Mouse (Mus musculus) adrenal gland, adult 18-20 months (tissue): ENCODE measurements at regions not wholly inside any gene's neighbourhood (a gene's known extent, or its start where the extent isn't known, plus 50 kb on each side); places are given as distances from the start of the nearest gene placed in this dataset.
A peak's percentile ranks its signal among the peaks of the same experiment; 100 is the strongest.

Experiments
- DNase-seq, 2 experiments: peaks; one replicate each; pipeline ENCODE4 v3.0.0; 2021 to 2022; ENCODE audit warnings: low spot score in 2 of 2

DNA sequence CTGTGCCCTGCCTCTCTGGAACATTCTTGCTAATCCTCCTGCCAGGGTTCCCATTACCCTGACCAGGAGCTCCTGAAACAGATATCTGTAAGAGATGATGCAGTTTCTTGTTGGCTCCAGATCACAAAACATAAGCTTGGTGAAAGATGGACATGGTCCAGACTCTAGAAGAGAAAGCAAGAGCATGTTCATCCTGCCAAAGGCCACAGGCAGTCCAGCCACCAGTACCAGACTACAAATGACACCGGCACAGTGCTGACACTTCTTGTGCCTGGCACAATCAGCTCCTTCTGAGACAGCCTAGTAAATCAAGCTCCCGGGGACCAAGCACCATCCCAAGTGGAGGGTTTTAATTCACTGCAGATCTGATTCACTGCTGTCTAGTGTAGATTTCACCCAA lies 228.3 kb upstream of the Tnp1 start:
- DNase-seq, result no peak

DNA sequence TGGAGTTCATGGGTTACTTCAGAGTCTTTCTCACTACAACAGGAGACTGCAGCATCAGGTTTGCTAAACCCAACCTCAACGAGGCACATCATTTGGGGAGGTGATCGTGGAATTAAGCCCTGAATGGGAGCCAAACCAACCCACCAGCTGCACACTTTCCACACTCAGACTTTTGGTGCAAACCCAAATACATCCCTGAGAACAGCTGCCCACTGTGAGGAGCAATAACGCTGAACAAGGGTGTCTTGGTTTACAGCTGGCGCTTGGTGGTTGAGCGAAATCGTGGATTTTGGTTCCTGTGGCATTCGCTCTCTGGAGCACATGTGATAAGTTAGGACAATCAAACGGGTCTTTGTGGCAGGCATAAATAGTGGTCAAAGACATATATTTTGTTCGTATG lies 226.6 kb upstream of the Tnp1 start:
- DNase-seq, result no peak

DNA sequence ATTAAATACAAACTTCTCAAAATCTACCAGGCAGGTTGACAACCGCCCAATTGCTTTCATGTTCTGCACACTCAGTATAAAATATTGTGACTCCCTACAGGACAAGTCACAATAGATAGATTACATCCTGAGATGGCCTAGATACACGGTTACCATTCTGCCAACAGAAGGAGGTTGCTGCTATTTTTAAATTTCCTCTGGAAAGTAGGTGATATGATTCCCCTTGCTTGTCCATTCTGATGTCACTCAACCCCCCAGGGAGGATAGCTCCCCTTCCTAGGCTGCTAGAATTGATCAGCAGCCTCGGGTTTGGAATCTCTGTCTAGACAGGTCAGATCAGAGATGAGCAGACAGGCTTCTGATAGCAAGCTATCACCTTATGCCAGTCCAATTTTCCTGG lies 221.2 kb upstream of the Tnp1 start:
- no peak for DNase-seq

DNA sequence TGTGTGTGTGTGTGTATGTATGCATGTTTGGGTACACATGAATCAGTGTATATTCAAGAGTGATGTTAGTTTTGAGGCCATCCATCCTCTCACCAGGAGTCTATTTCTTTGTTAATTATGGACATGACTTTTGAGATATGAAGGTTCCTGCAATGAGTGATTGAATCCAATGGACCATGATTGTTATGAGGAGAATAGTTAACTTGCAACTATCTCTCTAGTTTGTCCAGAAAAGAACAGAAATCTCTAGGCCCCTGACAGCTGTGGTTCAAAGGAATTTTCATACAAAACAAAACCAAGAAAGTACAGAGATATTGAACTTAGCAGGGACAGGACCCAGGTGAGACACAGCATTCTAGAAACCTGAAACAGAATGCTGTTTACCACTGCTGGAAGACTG lies 217.9 kb upstream of the Tnp1 start:
- no peak for DNase-seq

DNA sequence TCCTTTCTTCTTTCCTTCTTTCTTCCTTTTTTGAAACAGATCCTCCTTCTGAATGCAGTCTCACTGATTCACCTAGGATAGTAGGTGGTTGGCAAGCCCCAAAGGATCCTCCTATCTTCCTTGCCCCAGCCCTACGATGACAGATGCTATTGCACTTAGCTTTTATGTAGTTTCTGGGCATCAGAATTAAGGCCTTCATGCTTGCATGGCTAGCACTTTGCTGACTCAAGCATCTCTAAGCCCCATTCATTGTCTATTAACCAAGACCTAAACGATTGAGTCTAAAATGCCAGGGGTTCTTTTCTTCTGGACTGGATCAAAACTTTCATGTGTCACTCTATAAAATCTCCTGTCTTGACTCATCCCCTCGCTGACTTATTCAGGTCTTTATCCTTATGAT lies 217.3 kb upstream of the Tnp1 start:
- no peak for DNase-seq

DNA sequence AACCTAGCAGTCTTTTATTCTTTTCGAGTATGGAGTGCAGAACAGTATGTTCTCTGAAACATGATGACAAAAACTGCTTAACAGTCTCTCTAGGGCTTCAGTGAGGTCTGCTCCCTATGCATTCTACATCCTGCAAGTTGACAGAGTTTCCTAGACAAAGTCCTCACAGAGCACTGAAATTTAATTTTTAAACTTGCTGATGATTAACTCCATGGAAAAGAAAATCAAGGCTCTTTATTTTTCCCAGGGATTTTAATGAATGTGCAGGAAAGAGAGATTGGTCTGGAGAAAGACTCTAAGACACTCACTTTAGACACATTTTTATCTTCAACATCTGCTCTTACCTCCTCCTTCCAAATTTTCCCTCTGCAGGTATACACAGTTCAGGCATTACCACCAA lies 214.9 kb upstream of the Tnp1 start:
- DNase-seq, result no peak

DNA sequence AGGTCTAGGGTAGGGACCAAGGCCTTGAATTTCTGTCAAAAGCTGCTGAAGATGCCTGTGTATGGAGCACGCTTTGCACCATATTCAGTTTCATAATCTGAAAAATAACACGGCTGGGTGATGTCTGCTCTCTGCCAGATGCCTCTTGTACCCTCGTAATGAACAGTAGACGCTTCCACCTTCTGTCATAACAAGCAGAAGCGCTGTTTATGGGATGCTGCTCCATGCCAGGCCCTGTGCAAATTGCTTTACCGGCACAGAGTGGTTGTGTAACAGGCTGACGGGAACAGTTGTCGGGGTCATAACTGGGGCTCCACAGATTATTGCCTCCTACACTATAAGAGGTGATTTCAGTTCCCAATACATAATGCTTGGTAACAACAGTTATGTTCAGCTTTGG lies 211.5 kb upstream of the Tnp1 start:
- no peak for DNase-seq

DNA sequence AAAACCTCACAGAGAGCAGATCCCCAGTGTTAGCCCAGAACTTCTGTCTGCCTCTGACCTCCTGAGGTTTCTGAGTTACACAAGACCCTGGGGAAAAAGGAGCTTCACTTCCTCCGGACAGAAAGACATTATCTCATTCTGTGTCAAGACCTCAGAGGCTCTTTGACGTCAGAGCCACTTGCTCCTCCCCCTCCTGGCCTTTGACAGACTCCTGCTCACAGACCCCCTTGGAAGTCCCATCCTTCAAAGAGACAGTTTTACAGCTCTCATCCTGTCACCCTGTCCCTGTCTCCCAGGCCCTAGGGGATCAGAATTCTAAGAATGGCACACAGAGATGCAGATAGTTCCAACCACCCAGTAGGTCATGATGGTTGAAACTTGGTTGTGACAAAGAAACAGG lies 206.2 kb upstream of the Tnp1 start:
- DNase-seq, result no peak

DNA sequence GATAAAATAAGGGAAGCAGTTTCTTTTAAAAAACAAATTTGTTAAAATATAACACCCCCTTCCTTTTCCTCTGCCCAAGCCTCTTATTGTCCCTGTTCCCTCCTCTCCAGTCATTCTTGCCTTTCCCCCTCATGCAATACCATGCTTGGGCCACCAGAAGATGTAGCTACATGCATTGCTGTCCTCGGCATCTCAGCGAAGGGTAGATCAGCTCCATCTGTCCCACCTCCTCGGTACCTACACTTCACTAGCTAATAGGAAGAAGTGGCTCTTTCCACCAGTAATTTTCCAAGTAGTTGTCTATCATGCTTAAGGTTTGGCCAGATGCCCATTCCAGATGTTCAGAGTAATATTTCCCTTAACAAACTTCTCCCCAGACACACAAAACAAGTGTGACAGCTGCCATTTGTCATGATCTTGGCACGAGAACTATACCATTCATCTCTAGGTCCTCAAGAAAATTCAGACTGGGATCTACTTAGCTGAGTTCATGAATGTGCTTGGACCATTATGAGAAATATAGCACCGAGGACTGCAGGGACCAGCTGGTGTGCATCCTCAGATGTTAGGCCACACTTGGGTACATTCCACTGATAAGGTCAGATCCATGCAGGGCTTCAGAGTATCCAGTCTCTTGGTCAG lies 198.7 kb upstream of the Tnp1 start:
- no peak for DNase-seq

DNA sequence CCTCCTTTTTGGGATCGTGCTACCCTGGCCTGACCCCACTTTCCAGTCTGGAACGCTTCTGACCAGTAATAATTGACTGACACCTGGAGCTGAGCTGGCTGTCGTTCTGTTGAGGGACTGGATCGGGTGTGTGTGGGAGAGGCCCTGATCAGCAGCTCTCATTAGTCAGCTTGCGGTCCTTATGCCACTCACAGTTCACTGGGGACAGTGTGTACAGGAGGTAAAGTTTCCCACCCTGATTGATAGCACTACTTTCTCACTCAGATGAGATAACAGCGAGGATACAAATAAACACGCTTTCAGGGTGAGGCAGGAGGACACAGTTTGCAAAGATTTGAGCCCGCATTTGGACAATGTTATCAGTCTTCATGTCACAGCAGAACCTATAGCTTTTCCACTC lies 191.7 kb upstream of the Tnp1 start:
- DNase-seq, result no peak

DNA sequence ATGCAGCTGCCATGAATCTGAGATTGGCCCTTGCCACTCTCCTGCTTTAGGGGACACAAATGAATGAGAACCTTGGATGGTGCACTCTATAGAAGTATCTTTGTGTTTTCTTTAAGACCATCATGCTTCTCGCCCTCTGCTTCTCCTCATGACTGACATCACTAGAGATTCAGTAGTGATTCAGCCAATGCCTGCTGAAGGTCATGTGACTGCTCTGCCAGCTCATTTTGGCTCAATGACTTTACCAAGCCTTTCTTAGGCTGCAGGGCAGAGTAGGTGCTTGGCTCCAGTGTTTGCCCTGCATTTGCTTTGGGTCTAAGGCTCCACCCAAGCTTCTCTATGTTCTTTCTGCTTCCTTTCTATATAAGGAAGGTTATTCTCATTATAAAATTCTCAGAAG lies 190.1 kb upstream of the Tnp1 start:
- no peak for DNase-seq

DNA sequence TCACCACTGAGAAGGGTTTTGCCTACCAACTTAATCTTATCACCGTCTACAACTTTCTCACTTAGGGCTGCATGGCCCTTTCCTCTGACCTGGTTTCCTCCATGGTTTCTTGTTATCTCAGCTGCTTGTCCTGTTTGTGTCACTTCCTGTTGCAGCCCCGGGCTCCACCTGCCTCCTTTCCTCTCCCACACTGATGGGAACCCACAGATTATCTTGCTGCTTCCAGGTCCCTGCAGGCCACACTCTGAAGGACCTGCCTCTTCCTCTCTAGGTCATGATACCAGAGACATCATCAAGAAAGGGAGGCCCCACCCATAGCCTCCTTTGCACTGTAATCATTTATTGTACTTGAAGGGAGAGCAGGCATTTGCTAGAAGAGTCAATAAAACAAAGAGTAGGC lies 184.4 kb upstream of the Tnp1 start:
- peak in 1 of 2 experiments; percentile 4 for DNase-seq

DNA sequence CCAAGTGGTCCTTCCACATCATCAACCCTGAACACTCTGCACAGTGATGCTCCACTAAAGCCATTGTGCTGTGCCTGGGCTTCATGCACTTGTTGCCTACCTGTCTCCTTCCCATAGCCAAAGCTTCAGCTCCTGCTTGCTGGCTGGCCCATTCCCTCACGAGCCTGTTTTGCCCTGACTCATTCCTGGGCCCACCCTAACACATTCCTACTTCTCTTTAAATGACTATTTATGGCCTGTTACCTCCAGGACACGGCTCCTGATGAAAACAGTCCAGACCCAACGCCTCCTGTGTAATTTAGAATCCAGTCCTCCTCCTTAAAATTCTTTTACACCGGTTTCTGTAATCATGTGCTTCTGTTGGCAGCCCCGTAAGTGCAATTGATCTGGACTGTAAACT lies 175.1 kb upstream of the Tnp1 start:
- DNase-seq, result no peak

DNA sequence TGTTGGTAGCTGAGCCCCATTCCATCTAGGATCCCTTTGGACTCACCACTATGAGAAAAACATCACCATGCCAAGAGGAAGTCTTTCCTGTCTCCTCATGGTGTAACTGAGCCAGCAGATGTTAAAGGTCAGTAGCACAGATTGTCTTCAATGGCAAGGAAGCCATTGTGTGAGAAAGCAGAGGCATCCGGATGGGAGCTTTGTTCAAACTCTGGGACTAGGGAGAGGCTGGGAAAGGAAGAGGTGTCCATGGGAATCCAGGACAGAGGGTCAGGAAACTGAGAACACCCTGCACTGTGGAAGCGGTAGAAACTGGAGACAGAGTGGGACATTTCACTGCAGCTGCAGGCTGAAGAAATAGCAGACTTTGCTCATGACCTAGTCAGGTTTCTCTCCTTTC lies 173.1 kb upstream of the Tnp1 start:
- DNase-seq, result no peak

DNA sequence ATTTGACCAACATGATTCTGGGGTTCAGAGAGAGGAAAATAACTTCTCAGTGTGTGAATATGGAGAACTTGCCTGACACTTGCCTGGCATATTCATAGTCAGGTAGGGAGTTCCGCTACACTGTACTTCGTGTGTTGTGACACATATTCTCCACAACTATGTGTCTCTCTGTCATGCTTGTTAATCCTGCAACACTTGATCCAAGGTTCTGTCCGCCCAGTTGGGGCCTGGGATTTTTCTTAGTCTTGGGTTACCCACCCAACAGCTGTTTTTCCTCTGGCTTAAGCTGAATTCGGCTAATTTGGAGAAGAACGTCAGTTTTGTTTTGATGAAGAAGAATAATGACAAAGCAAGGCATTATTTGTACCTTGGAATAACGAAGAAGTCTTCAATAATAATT lies 168.8 kb upstream of the Tnp1 start:
- no peak for DNase-seq

DNA sequence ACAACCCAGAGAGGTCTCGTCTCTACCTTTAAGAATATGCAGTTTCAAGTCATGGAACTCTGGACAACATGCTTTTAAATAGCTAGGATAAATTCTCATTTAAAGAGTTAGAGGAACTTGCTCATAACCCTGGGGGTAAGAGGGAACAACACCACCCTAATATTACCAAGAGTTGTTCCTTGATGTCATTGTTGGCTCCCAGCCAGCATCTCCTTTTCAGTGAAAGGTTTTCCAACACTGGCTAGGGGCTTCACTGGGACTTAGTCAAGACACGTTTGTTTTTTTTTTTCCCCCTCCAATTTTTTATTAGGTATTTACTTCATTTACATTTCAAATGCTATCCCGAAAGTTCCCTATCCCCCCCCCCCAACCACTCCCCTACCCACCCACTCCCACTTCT lies 163.1 kb upstream of the Tnp1 start:
- DNase-seq, result no peak

DNA sequence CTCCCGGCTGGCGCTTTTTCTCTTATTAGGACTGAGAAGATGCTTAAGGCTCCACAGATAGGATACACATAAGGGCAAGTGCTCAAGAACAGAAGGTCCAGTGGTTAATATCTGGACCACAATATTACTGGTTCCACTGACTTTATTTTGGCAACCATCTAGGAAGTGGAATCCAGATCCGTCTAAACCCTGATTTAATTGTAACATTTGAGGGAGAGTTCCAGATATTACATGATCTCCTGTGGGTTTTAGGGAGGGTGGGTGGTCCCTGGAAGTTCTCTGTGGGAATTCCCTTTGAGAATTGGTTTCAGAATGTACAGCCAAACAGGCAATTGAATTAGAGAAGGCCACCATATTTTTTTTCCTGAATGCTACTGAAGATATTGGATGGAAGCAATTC lies 161.4 kb upstream of the Tnp1 start:
- no peak for DNase-seq

DNA sequence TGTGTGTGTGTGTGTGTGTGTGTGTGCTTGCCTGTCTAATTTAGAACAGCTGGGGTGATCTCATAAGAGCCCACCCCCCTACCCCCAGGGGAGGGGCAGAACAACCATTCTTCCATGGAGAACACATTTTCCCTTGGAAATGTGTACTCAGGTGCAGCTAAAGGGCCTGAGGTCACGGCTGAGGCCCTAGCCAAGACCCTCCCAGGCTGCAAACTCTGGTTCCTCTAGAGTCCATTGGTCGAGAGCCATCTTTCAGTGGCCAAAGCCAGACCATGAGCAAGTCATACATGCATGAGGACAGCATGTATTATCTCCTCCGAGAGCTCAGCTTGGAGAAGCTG lies 154.9 kb upstream of the Tnp1 start:
- DNase-seq, result no peak

DNA sequence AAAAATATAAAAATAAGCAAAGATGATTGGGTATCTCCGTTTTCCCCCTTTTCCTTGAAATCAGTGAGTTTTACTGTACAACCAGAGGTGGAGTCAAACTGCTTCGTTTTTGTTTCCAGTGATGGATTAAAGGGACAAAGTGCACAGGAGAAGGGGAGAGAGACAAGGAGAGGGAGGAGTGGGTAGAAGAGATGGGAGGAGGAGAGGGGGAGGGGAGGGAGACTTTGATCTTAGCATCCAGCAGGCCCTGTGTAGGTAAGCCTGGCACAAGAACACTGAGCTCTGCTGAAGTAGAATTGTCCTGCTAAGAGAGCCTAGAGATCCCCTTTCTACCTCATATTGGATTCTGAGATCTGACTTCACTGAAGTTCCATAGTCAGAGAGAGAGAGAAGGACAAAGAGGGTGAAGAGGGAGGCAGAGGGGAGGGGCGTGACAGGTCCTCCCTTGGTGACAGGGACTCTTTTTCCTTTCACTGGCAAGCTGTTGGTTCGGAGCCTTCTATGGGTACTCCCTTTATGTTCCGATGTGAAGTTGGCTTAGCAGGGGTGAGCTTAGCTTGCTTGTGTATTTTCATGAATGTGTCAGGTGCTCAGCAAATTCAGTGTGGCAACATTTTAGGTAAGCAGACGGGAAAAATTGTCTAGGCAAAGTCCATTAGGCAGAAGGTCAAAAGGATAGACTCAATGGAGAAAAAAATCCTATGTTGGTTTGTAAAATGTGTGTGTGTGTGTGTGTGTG lies 154.4 kb upstream of the Tnp1 start:
- no peak for DNase-seq

DNA sequence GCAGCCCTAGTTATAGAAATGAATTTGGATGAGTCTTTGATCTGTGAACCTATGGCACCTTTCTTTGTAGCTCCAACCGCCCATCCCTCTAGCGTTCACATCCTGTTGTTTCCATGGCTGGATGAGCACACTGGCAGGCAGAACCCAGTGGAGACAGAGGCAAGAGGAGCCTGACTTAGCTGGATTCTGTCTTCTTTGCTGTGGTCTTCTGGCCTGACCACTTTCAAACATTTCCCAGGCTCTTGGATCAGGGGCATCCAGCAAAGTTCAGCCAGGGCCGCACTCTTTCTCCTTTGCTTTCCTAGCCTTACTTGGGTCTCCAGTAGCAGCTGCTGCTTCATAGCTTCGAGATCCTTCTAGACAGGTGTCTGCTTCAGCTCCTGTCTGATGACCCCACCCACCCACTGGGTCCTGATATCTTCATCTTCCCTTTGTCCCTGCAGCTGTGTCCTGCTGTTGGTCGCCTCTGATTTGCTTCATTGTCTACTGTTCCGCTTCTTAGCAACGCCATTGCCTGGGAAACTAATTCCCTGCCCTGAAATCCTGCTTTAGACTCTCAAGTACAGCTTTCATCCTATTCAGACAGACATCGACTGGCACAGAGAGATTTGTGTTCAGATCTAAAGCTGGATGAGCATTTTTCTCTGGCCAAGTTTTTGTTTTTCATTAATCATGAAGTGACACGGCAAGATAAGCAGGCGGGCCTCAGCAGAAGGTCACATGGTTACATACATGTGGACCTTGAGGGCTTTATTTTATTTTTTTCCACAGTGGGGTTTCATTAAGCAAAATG lies 153.6 kb upstream of the Tnp1 start:
- DNase-seq, result peak in 1 of 2 experiments; percentile 2

DNA sequence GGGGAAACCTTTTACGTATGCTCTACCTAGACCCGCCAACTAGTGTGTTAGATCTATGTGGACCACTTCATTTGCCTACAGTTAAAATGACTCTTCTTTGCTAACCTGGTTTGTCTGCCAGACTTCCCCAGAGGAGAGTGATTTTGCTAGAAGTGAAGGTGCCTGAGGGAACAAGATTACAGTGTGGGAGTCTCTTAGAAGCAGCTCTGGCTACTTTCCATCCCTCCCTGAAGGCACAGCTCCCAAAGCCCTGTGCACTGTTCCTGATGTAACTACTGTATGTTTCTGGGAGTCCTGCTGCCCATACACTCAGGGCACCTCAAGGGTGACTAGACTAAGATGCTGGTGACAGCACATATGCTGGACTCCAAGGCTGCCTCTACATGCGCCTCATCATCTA lies 144.5 kb upstream of the Tnp1 start:
- no peak for DNase-seq

DNA sequence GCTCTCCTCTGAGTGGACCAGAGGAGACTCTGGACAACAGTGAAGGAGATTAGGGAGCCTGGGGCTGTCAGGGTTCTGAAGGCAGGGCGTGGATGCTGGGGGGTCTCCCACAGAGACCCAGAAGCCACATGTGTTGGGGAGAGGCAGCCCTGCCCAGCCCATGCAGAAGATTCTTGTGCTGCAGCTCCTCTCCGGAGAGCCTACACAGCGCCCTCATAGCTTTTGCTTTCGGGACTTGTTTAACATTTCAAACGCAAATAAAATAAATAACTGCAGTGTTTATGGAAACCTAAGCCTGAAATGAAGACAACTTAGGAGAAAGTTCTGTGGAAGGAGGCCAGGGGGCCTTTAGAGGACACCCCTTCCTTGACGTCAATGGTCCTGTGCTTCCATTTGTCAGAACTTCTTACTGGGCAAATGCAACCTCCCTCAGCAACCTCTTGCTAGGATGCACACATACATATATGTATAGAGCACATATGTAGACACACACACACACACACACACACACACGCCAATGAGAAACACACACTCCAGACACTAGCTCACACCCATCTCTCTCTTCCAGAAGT lies 143.8 kb upstream of the Tnp1 start:
- no peak for DNase-seq
